Mouse (Mus musculus): ENCODE data around the gene Galm. TPM values are rescaled to one million over a fixed set of nuclear protein-coding genes. Genes with fewer than 3 reads are reported as not detected.

Galm gene
- polyA plus RNA-seq, 1 experiment = 2.5 TPM

GRCm38 (mm10) chr17:80148995-80149388, 21.7 kb downstream of the Galm start:
- Histone ChIP-seq H3ac (ENCODE audit: control insufficient read depth, insufficient read length) (no peak overlapping the region), H3K27me3 (ENCODE audit: control insufficient read depth, insufficient read depth, insufficient read length) (no peaks in the 10 kb centered on the region), H3K36me3 (ENCODE audit: control insufficient read depth, insufficient read depth) (no peaks in the 10 kb centered on the region), H3K4me2 (ENCODE audit: low read depth) (peak overlapping the region; percentile 83), H3K79me2 (ENCODE audit: control insufficient read depth, insufficient read depth) (no peaks in the 10 kb centered on the region), H3K4me3 (no peak overlapping the region)
- TF ChIP-seq CEBPB (IDR thresholded peaks at IDR 0.05; ENCODE audit: insufficient read depth, poor library complexity, severe bottlenecking) (no peak), TCF3 (IDR thresholded peaks at IDR 0.05; ENCODE audit: insufficient read length, low read depth) (no peak), MYOD1 (IDR thresholded peaks at IDR 0.05; ENCODE audit: control insufficient read depth in 1 of 3, insufficient read length in 2 of 3, low read depth in 2 of 3) (no peak), E2F4 (IDR thresholded peaks at IDR 0.05; ENCODE audit: insufficient read depth) (no peak), POLR2A (IDR thresholded peaks at IDR 0.05; ENCODE audit: insufficient read length, low read depth) (no peak), USF1 (IDR thresholded peaks at IDR 0.05; ENCODE audit: low read depth) (no peak), MYOG (IDR thresholded peaks at IDR 0.05; ENCODE audit: control insufficient read depth in 1 of 3, insufficient read depth in 1 of 3, insufficient read length in 2 of 3, low read depth in 2 of 3) (no peak), TCF12 (IDR thresholded peaks at IDR 0.05; ENCODE audit: insufficient read depth, poor library complexity, severe bottlenecking) (no peak), MAX (IDR thresholded peaks at IDR 0.05; ENCODE audit: low read depth) (no peak), SRF (IDR thresholded peaks at IDR 0.05; ENCODE audit: control insufficient read depth, insufficient read length, low read depth) (no peak), REST (IDR thresholded peaks at IDR 0.05; ENCODE audit: insufficient read depth, insufficient read length) (no peak), POLR2AphosphoS2 (IDR thresholded peaks at IDR 0.05; ENCODE audit: insufficient read length, low read depth) (no peak)

GRCm38 (mm10) chr17:80151353-80151752, 24.1 kb downstream of the Galm start:
- no peaks in the 10 kb centered on the region for H3K36me3 ChIP-seq (ENCODE audit: control insufficient read depth, insufficient read depth)
- H3K27me3 ChIP-seq (ENCODE audit: control insufficient read depth, insufficient read depth, insufficient read length) = no peaks in the 10 kb centered on the region
- H3K79me2 ChIP-seq (ENCODE audit: control insufficient read depth, insufficient read depth) = no peaks in the 10 kb centered on the region
- no peak overlapping the region for H3ac ChIP-seq (ENCODE audit: control insufficient read depth, insufficient read length)
- H3K4me3 ChIP-seq = no peak overlapping the region
- no peak overlapping the region for H3K4me2 ChIP-seq (ENCODE audit: low read depth)
- TF ChIP-seq MYOD1 (IDR thresholded peaks at IDR 0.05; ENCODE audit: control insufficient read depth in 1 of 3, insufficient read length in 2 of 3, low read depth in 2 of 3) (no peak), SRF (IDR thresholded peaks at IDR 0.05; ENCODE audit: control insufficient read depth, insufficient read length, low read depth) (no peak), MYOG (IDR thresholded peaks at IDR 0.05; ENCODE audit: control insufficient read depth in 1 of 3, insufficient read depth in 1 of 3, insufficient read length in 2 of 3, low read depth in 2 of 3) (no peak), REST (IDR thresholded peaks at IDR 0.05; ENCODE audit: insufficient read depth, insufficient read length) (no peak), CEBPB (IDR thresholded peaks at IDR 0.05; ENCODE audit: insufficient read depth, poor library complexity, severe bottlenecking) (no peak), MAX (IDR thresholded peaks at IDR 0.05; ENCODE audit: low read depth) (no peak), E2F4 (IDR thresholded peaks at IDR 0.05; ENCODE audit: insufficient read depth) (no peak), POLR2A (IDR thresholded peaks at IDR 0.05; ENCODE audit: insufficient read length, low read depth) (no peak), TCF3 (IDR thresholded peaks at IDR 0.05; ENCODE audit: insufficient read length, low read depth) (no peak), USF1 (IDR thresholded peaks at IDR 0.05; ENCODE audit: low read depth) (no peak), TCF12 (IDR thresholded peaks at IDR 0.05; ENCODE audit: insufficient read depth, poor library complexity, severe bottlenecking) (no peak), POLR2AphosphoS2 (IDR thresholded peaks at IDR 0.05; ENCODE audit: insufficient read length, low read depth) (no peak)

GRCm38 (mm10) chr17:80152767-80153630, 25.7 kb downstream of the Galm start:
- no peak overlapping the region for H3ac ChIP-seq (ENCODE audit: control insufficient read depth, insufficient read length)
- no peaks in the 10 kb centered on the region for H3K79me2 ChIP-seq (ENCODE audit: control insufficient read depth, insufficient read depth)
- no peak overlapping the region for H3K4me3 ChIP-seq
- no peaks in the 10 kb centered on the region for H3K27me3 ChIP-seq (ENCODE audit: control insufficient read depth, insufficient read depth, insufficient read length)
- TF ChIP-seq REST (IDR thresholded peaks at IDR 0.05; ENCODE audit: insufficient read depth, insufficient read length) (no peak), POLR2A (IDR thresholded peaks at IDR 0.05; ENCODE audit: insufficient read length, low read depth) (no peak), TCF12 (IDR thresholded peaks at IDR 0.05; ENCODE audit: insufficient read depth, poor library complexity, severe bottlenecking) (no peak), SRF (IDR thresholded peaks at IDR 0.05; ENCODE audit: control insufficient read depth, insufficient read length, low read depth) (no peak), USF1 (IDR thresholded peaks at IDR 0.05; ENCODE audit: low read depth) (no peak), MYOG (IDR thresholded peaks at IDR 0.05; ENCODE audit: control insufficient read depth in 1 of 3, insufficient read depth in 1 of 3, insufficient read length in 2 of 3, low read depth in 2 of 3) (no peak), E2F4 (IDR thresholded peaks at IDR 0.05; ENCODE audit: insufficient read depth) (no peak), TCF3 (IDR thresholded peaks at IDR 0.05; ENCODE audit: insufficient read length, low read depth) (no peak), MYOD1 (IDR thresholded peaks at IDR 0.05; ENCODE audit: control insufficient read depth in 1 of 3, insufficient read length in 2 of 3, low read depth in 2 of 3) (no peak), POLR2AphosphoS2 (IDR thresholded peaks at IDR 0.05; ENCODE audit: insufficient read length, low read depth) (no peak), CEBPB (IDR thresholded peaks at IDR 0.05; ENCODE audit: insufficient read depth, poor library complexity, severe bottlenecking) (no peak), MAX (IDR thresholded peaks at IDR 0.05; ENCODE audit: low read depth) (no peak)
- no peaks in the 10 kb centered on the region for H3K36me3 ChIP-seq (ENCODE audit: control insufficient read depth, insufficient read depth)
- no peak overlapping the region for H3K4me2 ChIP-seq (ENCODE audit: low read depth)

DNA sequence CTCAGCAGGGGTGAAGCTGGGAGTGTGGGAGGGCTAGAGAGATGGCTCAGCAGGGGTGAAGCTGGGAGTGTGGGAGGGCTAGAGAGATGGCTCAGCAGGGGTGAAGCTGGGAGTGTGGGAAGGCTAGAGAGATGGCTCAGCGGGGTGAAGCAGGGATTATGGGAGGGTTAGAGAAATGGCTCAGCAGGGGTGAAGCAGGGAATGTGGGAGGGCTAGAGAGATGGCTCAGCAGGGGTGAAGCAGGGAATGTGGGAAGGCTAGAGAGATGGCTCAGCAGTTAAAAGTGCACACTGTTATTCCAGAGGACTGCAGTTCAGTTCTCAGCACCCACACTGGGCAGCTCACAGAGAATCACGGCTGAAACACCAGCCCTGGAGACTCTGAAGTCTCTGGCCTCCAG, 26.4 kb downstream of the Galm start:
- Histone ChIP-seq H3K79me2 (ENCODE audit: control insufficient read depth, insufficient read depth) (no peaks in the 10 kb centered on the region), H3K4me3 (no peak overlapping the region), H3K4me2 (ENCODE audit: low read depth) (no peak overlapping the region), H3K27me3 (ENCODE audit: control insufficient read depth, insufficient read depth, insufficient read length) (no peaks in the 10 kb centered on the region), H3K36me3 (ENCODE audit: control insufficient read depth, insufficient read depth) (no peaks in the 10 kb centered on the region), H3ac (ENCODE audit: control insufficient read depth, insufficient read length) (no peak overlapping the region)
- no peak for TF ChIP-seq REST (IDR thresholded peaks at IDR 0.05; ENCODE audit: insufficient read depth, insufficient read length)
- no peak for TF ChIP-seq POLR2AphosphoS2 (IDR thresholded peaks at IDR 0.05; ENCODE audit: insufficient read length, low read depth)
- TF ChIP-seq MYOD1 (IDR thresholded peaks at IDR 0.05; ENCODE audit: control insufficient read depth in 1 of 3, insufficient read length in 2 of 3, low read depth in 2 of 3) = no peak
- TF ChIP-seq MAX (IDR thresholded peaks at IDR 0.05; ENCODE audit: low read depth) = no peak
- TF ChIP-seq USF1 (IDR thresholded peaks at IDR 0.05; ENCODE audit: low read depth) = no peak
- TF ChIP-seq CEBPB (IDR thresholded peaks at IDR 0.05; ENCODE audit: insufficient read depth, poor library complexity, severe bottlenecking) = no peak
- no peak for TF ChIP-seq MYOG (IDR thresholded peaks at IDR 0.05; ENCODE audit: control insufficient read depth in 1 of 3, insufficient read depth in 1 of 3, insufficient read length in 2 of 3, low read depth in 2 of 3)
- no peak for TF ChIP-seq TCF3 (IDR thresholded peaks at IDR 0.05; ENCODE audit: insufficient read length, low read depth)
- TF ChIP-seq SRF (IDR thresholded peaks at IDR 0.05; ENCODE audit: control insufficient read depth, insufficient read length, low read depth) = no peak
- TF ChIP-seq TCF12 (IDR thresholded peaks at IDR 0.05; ENCODE audit: insufficient read depth, poor library complexity, severe bottlenecking) = no peak
- TF ChIP-seq POLR2A (IDR thresholded peaks at IDR 0.05; ENCODE audit: insufficient read length, low read depth) = no peak
